15 mouse cellular contexts compared by ENCODE assay signal in the genomic region with DNA sequence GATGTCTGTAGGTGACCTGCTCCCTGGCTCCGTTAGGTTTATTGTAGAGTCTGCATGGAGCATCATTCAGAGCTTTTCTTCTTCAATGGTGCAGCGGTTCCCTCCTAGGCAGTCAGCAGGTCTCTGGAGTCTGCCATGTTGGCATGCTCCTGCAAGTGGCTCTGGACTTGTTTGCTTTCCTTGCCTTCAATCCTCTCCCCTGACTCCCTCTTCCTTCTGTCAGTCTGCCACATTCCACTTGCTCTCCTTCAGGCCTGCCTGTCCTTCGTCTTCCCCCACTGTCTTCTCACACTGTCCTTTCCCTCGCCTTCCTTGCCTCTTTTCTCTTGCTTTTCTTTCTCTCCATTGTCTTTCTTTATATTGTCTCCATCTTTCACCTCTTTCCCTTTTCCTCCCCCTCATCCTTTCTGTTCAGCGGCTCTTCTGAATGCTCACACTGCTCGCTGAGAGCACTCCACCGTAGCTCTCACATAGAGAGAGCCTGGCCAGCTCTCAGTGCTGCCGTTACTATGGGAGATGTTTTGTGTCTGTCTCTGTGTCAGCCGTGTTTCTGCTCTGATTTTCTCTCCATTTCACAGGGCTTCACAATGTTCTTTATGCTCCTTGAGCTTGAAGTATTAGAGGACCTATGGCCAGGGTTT.
DNase-seq lines count a peak whose midpoint lies in the region; ATAC-seq and TF ChIP-seq lines count a peak whose summit lies in the region.
"Had no signal": no experiment of that assay in that cellular context is flagged by ENCODE, and none has a peak within 500 bp of the region (broad histone marks: within the 10 kb centered on the region; RNA-seq: fewer than 3 reads in every experiment).

No protein-coding gene starts in this region.

- H3K4me2 ChIP-seq in heart, embryonic 13.5 days: peak overlapping the region; percentile 25
- peak overlapping the region; percentile 13; the same call in 1 of the 2 replicates for H3K4me2 ChIP-seq in forebrain, embryonic 13.5 days
- H3K4me2 ChIP-seq in hindbrain, embryonic 15.5 days: peak overlapping the region; percentile 7; the same call in 1 of the 2 replicates
- no peak overlapping the region; the same call in 1 of the 2 replicates for H3K4me2 ChIP-seq in midbrain, postnatal 0 days (ENCODE audit: low read depth, low read length, poor library complexity, severe bottlenecking)
- H3K4me2 ChIP-seq in lung, postnatal 0 days (replicated peaks; ENCODE audit: low read depth, low read length): no peak overlapping the region
- H3K4me2 ChIP-seq: lung, embryonic 14.5 days had no signal

- no peaks in the 10 kb centered on the region for H3K9me3 ChIP-seq in heart, embryonic 13.5 days
- no peaks in the 10 kb centered on the region for H3K9me3 ChIP-seq in forebrain, embryonic 13.5 days (replicated peaks)
- H3K9me3 ChIP-seq in hindbrain, embryonic 15.5 days: no peaks in the 10 kb centered on the region
- H3K9me3 ChIP-seq in midbrain, postnatal 0 days (ENCODE audit: low read length): no peaks in the 10 kb centered on the region
- H3K9me3 ChIP-seq in lung, postnatal 0 days (ENCODE audit: low read length): no peaks in the 10 kb centered on the region
- H3K9me3 ChIP-seq: G1E had no signal

- peaks cover 7% of the 10 kb centered on the region for H3K4me1 ChIP-seq in heart, embryonic 13.5 days
- H3K4me1 ChIP-seq in forebrain, embryonic 13.5 days: peaks cover 39% of the 10 kb centered on the region
- H3K4me1 ChIP-seq in hindbrain, embryonic 15.5 days (replicated peaks): peaks cover 23% of the 10 kb centered on the region
- peaks cover 6% of the 10 kb centered on the region; the same call in 1 of the 2 replicates for H3K4me1 ChIP-seq in midbrain, postnatal 0 days (ENCODE audit: insufficient read depth, low read length)
- H3K4me1 ChIP-seq in lung, postnatal 0 days (ENCODE audit: insufficient read depth, low read depth, low read length): no peaks in the 10 kb centered on the region

- intact Hi-C loops in heart, postnatal 25 days (cut with DNase I): no loop called here

- no peak for TF ChIP-seq EP300 in lung, postnatal 0 days (IDR thresholded peaks at IDR 0.05)

- no peak for DNase-seq in heart, postnatal 25 days (ENCODE audit: low spot score)
- DNase-seq in midbrain, postnatal 0 days (ENCODE audit: low spot score): peak; percentile 54
- DNase-seq in lung, postnatal 10 days: no peak
- no peak for DNase-seq in B cell, adult 2 months
- DNase-seq in lung, postnatal 0 days (ENCODE audit: low spot score): no peak
- DNase-seq: adrenal gland, postnatal 36 days; cerebellum, postnatal 36 days; liver; lung, embryonic 14.5 days; right cerebral cortex, adult 18-20 months had no signal

- H3K36me3 ChIP-seq in heart, embryonic 13.5 days: peaks cover 4% of the 10 kb centered on the region; the same call in 1 of the 2 replicates
- no peaks in the 10 kb centered on the region for H3K36me3 ChIP-seq in forebrain, embryonic 13.5 days (ENCODE audit: poor library complexity, severe bottlenecking)
- H3K36me3 ChIP-seq in hindbrain, embryonic 15.5 days: no peaks in the 10 kb centered on the region
- no peaks in the 10 kb centered on the region for H3K36me3 ChIP-seq in midbrain, postnatal 0 days (ENCODE audit: insufficient read depth, low read length)
- H3K36me3 ChIP-seq in lung, postnatal 0 days (ENCODE audit: insufficient read depth, low read length): no peaks in the 10 kb centered on the region

- no peak for TF ChIP-seq CTCF in midbrain, postnatal 0 days (IDR thresholded peaks at IDR 0.05)
- no peak for TF ChIP-seq CTCF in lung, postnatal 0 days (IDR thresholded peaks at IDR 0.05)

- WGBS in heart, embryonic 13.5 days: 56% methylated on average over 9 of the region's 9 CpGs
- WGBS in forebrain, embryonic 13.5 days: 24% methylated on average over 9 of the region's 9 CpGs
- WGBS in hindbrain, embryonic 15.5 days: 20% methylated on average over 9 of the region's 9 CpGs
- WGBS in midbrain, postnatal 0 days: 27% methylated on average over 9 of the region's 9 CpGs
- WGBS in lung, postnatal 0 days: 54% methylated on average over 9 of the region's 9 CpGs

- H3K27ac ChIP-seq in heart, embryonic 13.5 days (replicated peaks): peak overlapping the region; percentile 38; the same call in 1 of the 2 replicates
- peak overlapping the region; percentile 27 for H3K27ac ChIP-seq in forebrain, embryonic 13.5 days
- H3K27ac ChIP-seq in hindbrain, embryonic 15.5 days (replicated peaks): peak overlapping the region; percentile 69
- peak overlapping the region; percentile 44 for H3K27ac ChIP-seq in midbrain, postnatal 0 days (ENCODE audit: low read depth, low read length)
- no peak overlapping the region for H3K27ac ChIP-seq in lung, postnatal 0 days (ENCODE audit: low read length)

- no peak for ATAC-seq in heart, embryonic 13.5 days (ENCODE audit: extremely low read depth, insufficient number of reproducible peaks, low FRiP score, low TSS enrichment)
- ATAC-seq in forebrain, embryonic 13.5 days: no peak
- ATAC-seq in hindbrain, embryonic 15.5 days (ENCODE audit: low FRiP score, low read depth): 0 out of 2 replicates have a peak, but pooled peaks have one; percentile 68
- 0 out of 2 replicates have a peak, but pooled peaks have one; percentile 54 for ATAC-seq in midbrain, postnatal 0 days (ENCODE audit: low FRiP score)
- no peak for ATAC-seq in lung, postnatal 0 days

- no peaks in the 10 kb centered on the region for H3K27me3 ChIP-seq in heart, embryonic 13.5 days (replicated peaks)
- no peaks in the 10 kb centered on the region for H3K27me3 ChIP-seq in forebrain, embryonic 13.5 days
- H3K27me3 ChIP-seq in hindbrain, embryonic 15.5 days: no peaks in the 10 kb centered on the region
- H3K27me3 ChIP-seq in midbrain, postnatal 0 days (ENCODE audit: insufficient read depth, low read length): no peaks in the 10 kb centered on the region
- no peaks in the 10 kb centered on the region for H3K27me3 ChIP-seq in lung, postnatal 0 days (replicated peaks; ENCODE audit: insufficient read depth, low read length)
- H3K27me3 ChIP-seq: megakaryocyte, embryonic 14.5 days had no signal

- no peak overlapping the region for H3K4me3 ChIP-seq in heart, embryonic 13.5 days
- H3K4me3 ChIP-seq in forebrain, embryonic 13.5 days: no peak overlapping the region
- no peak overlapping the region for H3K4me3 ChIP-seq in hindbrain, embryonic 15.5 days
- H3K4me3 ChIP-seq in midbrain, postnatal 0 days (ENCODE audit: low read depth, low read length): no peak overlapping the region
- H3K4me3 ChIP-seq in lung, postnatal 0 days (ENCODE audit: low read depth, low read length): no peak overlapping the region
- H3K4me3 ChIP-seq: megakaryocyte, embryonic 14.5 days had no signal

- 0 out of 2 replicates have a peak overlapping the region, but pooled peaks have one; percentile 28 for H3K9ac ChIP-seq in heart, embryonic 13.5 days
- no peak overlapping the region; the same call in 1 of the 2 replicates for H3K9ac ChIP-seq in forebrain, embryonic 13.5 days
- H3K9ac ChIP-seq in hindbrain, embryonic 15.5 days: no peak overlapping the region
- peak overlapping the region; percentile 19; the same call in 1 of the 2 replicates for H3K9ac ChIP-seq in midbrain, postnatal 0 days (replicated peaks; ENCODE audit: low read length, poor library complexity, severe bottlenecking)
- H3K9ac ChIP-seq in lung, postnatal 0 days (replicated peaks; ENCODE audit: low read depth): no peak overlapping the region
- H3K9ac ChIP-seq: lung, embryonic 14.5 days had no signal

Comparison
In these comparisons a context has a peak if more than half of its experiments do, and no peak if none do; other contexts are left out.
1. ATAC-seq: peak in hindbrain, embryonic 15.5 days (single experiment) and midbrain, postnatal 0 days (single experiment); none in heart, embryonic 13.5 days (single experiment), forebrain, embryonic 13.5 days (single experiment) and lung, postnatal 0 days (single experiment).
2. H3K4me2 ChIP-seq: peak in heart, embryonic 13.5 days (single experiment), forebrain, embryonic 13.5 days (single experiment) and hindbrain, embryonic 15.5 days (single experiment); none in midbrain, postnatal 0 days (single experiment) and lung, postnatal 0 days (single experiment).
3. H3K9ac ChIP-seq: peak in heart, embryonic 13.5 days (single experiment) and midbrain, postnatal 0 days (single experiment); none in forebrain, embryonic 13.5 days (single experiment), hindbrain, embryonic 15.5 days (single experiment) and lung, postnatal 0 days (single experiment).